Mouse (Mus musculus) 416B (cell line): Measurements from ENCODE around the gene Tfpt.

Source experiments
- DNase-seq: peaks from one replicate; pipeline ENCODE4 v3.0.0; 2011; ENCODE audit warnings: low read depth

Tfpt gene

DNA sequence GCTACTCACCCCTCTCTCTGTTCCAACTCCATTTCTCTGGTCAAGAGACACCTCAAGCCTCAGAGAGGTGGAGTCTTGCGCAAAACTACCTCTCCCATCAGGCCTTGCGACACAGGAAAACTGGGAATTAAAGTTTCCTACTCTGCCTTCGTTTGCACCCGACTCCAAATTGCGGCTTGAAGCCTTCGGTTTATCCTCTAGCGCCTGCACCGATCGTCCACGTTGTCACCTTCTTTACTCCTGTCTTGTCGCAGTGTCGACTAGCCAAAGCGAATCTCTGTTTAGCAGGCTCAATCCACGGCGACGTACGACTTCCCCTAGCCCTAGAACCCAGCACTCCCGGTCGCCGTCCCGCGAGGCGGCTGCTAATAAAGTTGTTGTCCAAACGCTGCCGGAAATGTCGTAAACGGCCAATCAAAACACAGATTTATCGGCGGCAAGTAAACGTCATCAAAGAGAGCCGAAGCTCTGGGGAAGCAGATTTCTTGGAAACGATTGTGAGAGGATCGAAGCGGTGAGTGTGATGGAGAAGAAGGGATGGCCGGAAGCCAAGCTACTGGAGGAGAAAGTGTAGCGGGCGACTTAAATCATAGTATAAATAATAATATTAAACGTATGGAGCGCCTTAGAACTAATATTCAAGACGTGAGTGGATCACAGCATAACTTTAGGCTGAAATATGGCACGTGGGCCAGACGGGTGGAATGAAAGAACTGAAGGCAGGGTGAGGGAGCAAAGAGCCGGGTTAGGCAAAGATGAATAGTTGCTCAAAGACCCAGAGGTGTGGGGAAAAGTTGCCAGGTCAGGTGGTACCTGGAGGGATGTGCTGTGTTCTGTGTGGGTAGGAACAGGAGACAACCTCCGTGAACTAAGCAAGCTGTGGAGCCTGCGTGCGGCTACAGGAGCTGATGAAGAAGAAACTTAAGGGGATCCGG, at the start of gene Tfpt, which contains the start of gene Prpf31:
Gene Tfpt, minus strand, starts transcription at position 387 of the 935 bp plus-strand sequence.
Gene Prpf31, plus strand, starts transcription at position 443 of the 935 bp plus-strand sequence.
- peak; percentile 98 for DNase-seq

GRCm38 (mm10) chr7:3677342-3677741, 47.6 kb upstream of the Tfpt start, which contains the start of gene Tmc4:
Tmc4 (minus strand) TSS chr7:3677553.
- no peak for DNase-seq

DNA sequence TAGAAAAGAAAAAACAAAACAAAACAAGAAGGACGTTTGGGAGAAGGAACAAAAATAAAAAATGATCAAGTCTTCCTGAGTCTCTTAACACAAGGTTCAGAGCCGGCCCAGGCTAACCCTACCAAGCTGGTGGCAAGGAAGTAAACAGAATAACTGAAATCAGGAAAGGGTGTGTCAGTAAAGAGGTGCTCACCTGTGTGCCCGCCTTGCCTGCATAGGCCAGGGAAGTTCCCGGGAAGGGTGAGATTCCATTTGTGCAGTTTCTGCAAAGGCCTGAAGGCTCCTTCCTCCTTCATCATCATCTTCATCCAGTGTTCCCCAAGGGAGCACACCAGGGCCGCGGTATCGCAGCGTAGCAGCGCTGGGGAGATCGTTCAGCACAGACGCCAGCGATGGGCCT, 46.6 kb upstream of the Tfpt start:
- no peak for DNase-seq

DNA sequence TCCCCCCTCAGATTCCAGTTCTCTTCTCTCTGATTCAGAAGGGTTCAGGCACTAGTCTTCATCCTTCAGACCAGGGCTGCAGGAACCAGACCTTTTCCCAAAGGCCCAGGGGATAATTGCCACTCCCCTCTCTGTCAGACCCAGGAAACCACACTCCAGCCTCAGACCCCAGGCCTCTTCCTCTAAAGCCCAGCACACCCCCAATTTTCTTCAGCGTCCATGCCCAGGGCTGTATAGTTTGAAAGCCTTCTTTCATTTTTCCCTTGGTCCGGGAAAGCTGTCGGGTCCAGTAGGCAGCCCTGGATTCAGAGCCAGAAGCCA, 45.5 kb upstream of the Tfpt start:
- no peak for DNase-seq

GRCm38 (mm10) chr7:3674507-3675227, 44.9 kb upstream of the Tfpt start:
- DNase-seq, result peak; percentile 80

- DNase-seq, result peak; percentile 79
Measured at GRCm38 (mm10) chr7:3666921-3667391, 37.2 kb upstream of the Tfpt start.

DNA sequence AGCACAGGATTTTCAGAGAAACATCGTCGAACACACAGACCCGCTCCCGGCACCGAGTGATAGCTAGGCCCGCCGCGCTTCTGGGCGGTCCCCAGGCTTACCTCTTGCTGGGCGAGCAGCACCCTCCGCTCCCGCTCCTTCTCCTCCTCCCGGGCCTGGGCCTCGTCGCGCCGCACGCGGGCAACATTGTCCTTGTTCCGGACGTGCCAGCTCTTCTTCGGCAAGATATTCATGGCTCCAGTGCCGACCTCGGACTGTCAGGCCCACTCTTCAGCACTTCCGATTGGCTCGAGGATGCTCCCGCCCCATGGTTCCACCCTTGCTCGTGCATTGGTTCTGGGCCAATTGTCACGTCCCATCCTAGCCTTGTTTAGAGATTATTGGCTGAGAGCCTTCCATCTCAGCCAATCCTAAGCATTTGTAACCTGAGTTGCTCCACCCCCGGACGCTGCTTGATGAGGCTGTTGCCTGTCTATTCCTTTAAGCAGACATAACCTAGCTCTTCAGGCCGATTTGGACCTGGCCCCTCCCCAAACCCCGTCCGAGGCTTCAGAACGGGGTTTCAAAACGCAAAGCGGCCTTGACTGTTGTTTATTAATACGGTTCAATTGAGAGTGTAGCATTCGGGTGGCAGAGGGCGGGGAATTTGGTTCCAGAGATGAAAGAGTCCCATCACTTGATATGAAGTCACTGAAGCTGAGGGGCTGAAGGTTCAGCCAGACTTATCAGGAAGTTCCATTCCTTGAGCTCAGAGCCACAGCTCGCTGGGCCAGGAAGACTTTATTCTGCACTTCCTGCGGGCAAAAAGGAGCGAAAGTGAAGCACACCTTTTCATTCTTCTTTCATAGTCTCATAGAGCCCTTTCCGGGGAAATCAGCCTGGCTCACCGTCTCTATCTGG, 35.7 kb upstream of the Tfpt start, which contains the start of gene Leng1:
Gene Leng1, minus strand, starts transcription at position 626 of the 900 bp plus-strand sequence.
- DNase-seq, result peak; percentile 99

DNA sequence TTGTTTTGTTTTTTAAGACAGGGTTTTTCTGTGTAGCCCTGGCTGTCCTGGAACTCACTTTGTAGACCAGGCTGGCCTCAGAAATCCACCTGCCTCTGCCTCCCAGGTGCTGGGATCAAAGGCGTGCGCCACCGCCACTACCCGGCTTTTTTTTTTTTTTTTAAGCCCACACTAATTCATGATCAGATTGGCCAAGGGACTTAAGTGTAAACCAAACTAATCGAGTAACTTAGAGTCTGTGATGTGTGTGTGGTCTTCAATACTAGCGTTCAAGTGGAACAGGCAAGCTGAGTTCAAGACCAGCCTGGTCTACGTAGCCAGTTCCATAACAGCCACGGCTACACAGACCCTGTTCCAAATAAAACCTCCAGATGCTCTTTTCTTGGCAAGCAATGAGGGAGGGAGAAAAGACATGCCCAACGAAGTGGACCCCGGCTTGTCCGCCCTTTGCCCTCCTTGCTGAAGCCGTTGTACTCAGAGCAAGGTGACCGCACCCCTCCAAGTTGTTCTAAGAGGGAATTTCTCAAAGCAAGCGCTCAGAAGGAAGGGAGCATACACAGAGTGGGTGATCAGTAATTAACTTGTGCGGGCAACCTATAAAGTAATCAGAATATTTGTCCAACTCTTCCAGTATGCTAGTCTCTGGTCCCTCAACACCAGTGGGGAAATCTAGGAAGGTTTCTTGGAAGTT, 34.9 kb upstream of the Tfpt start:
- DNase-seq, result peak; percentile 55

DNA sequence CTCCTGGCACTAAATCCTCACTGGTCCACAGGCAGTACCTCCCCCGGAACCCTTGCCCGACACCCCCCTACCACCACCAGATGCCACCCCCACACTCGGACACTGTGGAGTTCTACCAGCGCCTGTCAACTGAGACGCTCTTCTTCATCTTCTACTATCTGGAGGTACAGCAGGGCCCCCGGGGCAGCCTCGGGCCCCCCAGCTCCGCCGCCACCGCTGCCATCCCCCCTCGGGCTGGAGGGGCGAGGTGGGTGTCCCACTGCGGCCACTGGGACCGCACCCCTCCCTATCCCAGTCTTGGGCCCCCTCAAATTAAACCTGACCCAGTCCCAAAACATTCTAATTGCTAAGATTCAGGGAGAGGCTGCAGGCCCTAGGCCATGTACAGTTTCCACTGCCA, 28.8 kb upstream of the Tfpt start:
- no peak for DNase-seq

GRCm38 (mm10) chr7:3656966-3657365, 27.2 kb upstream of the Tfpt start:
- DNase-seq, result no peak

- no peak for DNase-seq
Measured at GRCm38 (mm10) chr7:3646641-3647040, 16.9 kb upstream of the Tfpt start.

GRCm38 (mm10) chr7:3646188-3646587, 16.5 kb upstream of the Tfpt start:
- peak; percentile 49 for DNase-seq

- DNase-seq, result no peak
Measured at GRCm38 (mm10) chr7:3645488-3646025, 15.8 kb upstream of the Tfpt start.

DNA sequence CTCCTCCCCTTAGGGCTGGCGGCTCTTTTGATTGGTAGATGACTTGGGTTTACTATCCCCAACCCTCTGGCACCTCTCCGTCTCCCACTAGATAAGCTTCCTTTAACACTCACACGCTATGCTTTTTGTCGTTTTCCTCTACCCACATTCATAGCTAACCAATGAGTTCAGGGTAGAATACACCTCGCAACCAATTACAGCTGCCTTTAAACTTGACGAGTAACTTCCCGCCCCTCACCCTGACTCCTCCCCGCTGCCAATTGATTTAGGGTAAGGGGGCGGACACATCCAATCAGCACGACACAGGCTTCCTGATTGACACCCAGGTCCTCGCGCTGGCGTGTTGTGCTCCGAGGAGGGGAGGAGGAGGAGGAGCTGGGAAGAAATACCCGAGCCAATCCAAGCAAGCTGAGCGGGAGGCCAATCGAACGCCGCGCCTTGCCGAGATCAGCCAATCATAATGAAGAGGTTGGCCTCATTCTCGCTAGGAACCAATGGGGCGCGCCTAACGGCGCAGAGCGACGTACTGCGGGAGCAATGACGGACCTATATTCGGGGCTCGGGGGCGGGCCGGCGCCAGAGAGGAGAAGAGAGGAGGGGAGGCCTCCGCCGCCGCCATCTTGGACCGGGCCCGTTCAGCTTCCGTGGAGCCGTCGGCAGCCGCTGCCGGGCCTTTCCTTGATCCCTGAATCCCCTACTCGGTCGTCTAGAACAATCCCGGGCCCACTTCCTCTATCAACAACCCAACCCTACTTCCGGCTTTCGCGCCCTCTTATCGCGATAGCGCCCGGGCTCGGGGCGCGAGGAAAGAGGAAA, 15.2 kb upstream of the Tfpt start, which contains the start of gene Cnot3:
Gene Cnot3, plus strand, starts transcription at position 597 of the 816 bp plus-strand sequence.
- peak; percentile 100 for DNase-seq

GRCm38 (mm10) chr7:3644348-3644671, 14.6 kb upstream of the Tfpt start:
- DNase-seq, result no peak

GRCm38 (mm10) chr7:3643843-3644242, 14.1 kb upstream of the Tfpt start:
- DNase-seq, result no peak

GRCm38 (mm10) chr7:3643412-3643811, 13.7 kb upstream of the Tfpt start:
- no peak for DNase-seq

DNA sequence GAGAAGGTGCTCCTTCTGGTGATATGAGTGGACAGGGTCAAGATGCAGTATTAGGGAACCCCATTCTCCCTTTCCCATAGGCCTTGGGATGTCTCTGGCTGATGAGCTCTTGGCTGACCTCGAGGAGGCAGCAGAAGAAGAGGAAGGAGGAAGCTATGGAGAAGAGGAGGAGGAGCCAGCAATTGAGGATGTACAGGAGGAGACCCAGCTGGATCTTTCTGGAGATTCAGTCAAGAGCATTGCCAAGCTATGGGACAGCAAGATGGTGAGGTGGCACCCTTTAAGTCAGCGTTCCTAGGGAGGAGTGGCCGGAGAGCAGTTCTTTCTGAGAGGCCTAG, 718 bp upstream of the Tfpt start:
- DNase-seq, result no peak

GRCm38 (mm10) chr7:3629030-3629429, 699 bp downstream of the Tfpt start:
- DNase-seq, result no peak
